Mouse (Mus musculus): ENCODE data around the gene Medag. TPM values are rescaled to one million over a fixed set of nuclear protein-coding genes. Genes with fewer than 3 reads are reported as not detected.
A peak's percentile ranks its signal among the peaks of the same experiment; 100 is the strongest.

The Medag gene
- polyA plus RNA-seq, 1 experiment from 2014 or later = 0.21 TPM

- Histone ChIP-seq H3K27ac (ENCODE audit: low read depth) (no peak overlapping the region), H3K4me2 (ENCODE audit: low read depth, low read length) (no peak overlapping the region), H3K27me3 (ENCODE audit: insufficient read depth, low read length) (no peaks in the 10 kb centered on the region), H3K9ac (replicated peaks) (no peak overlapping the region), H3K4me1 (ENCODE audit: insufficient read depth) (peaks cover 3% of the 10 kb centered on the region; the same call in 1 of the 2 replicates), H3K4me3 (ENCODE audit: low read depth, low read length) (no peak overlapping the region), H3K36me3 (replicated peaks; ENCODE audit: insufficient read depth, low read length) (no peaks in the 10 kb centered on the region), H3K9me3 (ENCODE audit: low read length) (no peaks in the 10 kb centered on the region)
- WGBS (ENCODE audit: insufficient replicate concordance) = 58% methylated on average over 12 of the region's 12 CpGs
- TF ChIP-seq CTCF (IDR thresholded peaks at IDR 0.05; ENCODE audit: low read depth) (no peak), EP300 (IDR thresholded peaks at IDR 0.05; ENCODE audit: low read depth) (no peak)
- no peak for DNase-seq
- no peak for ATAC-seq
Observed at GRCm38 (mm10) chr5:149368575-149369312, 42.8 kb upstream of the Medag start.

DNA sequence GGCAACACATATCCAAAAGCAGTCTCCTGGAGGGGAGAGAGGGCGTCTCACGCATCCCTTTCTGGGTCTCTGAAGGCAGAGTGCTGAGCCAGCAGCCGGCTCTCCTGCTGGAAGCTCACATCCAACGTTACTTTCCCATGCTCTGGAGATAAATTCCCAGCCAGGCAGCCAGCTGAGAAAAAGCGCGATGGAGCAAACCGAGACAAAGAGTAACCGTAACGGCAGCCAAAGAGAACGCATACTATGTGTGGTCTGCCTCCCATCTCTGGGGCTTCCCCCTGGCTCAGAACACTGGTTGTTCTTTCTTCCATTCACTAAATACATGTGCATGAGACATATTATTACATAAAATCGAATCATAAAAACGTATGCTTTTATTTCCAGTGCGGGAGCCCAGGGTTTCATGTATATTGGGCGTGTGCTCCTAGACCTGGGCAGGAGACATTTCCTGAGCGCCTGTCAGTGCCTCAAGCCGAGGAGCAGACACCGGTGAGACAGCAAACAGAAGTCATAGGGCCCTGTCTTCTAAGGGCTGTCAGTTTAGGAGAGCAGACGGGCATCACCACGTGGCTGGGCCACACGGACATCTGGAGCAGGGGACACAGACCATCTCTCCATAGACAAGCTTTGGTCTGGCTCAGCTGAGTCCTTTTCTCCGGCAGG is 42.0 kb upstream of the Medag start:
- H3K4me1 ChIP-seq (ENCODE audit: insufficient read depth) = peaks cover 3% of the 10 kb centered on the region; the same call in 1 of the 2 replicates
- ATAC-seq (no peak), DNase-seq (no peak)
- H3K36me3 ChIP-seq (replicated peaks; ENCODE audit: insufficient read depth, low read length) = no peaks in the 10 kb centered on the region
- no peak overlapping the region for H3K4me3 ChIP-seq (ENCODE audit: low read depth, low read length)
- no peak overlapping the region for H3K27ac ChIP-seq (ENCODE audit: low read depth)
- WGBS (ENCODE audit: insufficient replicate concordance) = 71% methylated on average over 21 of the region's 21 CpGs
- H3K9ac ChIP-seq (replicated peaks) = no peak overlapping the region
- H3K9me3 ChIP-seq (ENCODE audit: low read length) = no peaks in the 10 kb centered on the region
- TF ChIP-seq EP300 (IDR thresholded peaks at IDR 0.05; ENCODE audit: low read depth) (no peak), CTCF (IDR thresholded peaks at IDR 0.05; ENCODE audit: low read depth) (no peak)
- no peak overlapping the region for H3K4me2 ChIP-seq (ENCODE audit: low read depth, low read length)
- H3K27me3 ChIP-seq (ENCODE audit: insufficient read depth, low read length) = no peaks in the 10 kb centered on the region

DNA sequence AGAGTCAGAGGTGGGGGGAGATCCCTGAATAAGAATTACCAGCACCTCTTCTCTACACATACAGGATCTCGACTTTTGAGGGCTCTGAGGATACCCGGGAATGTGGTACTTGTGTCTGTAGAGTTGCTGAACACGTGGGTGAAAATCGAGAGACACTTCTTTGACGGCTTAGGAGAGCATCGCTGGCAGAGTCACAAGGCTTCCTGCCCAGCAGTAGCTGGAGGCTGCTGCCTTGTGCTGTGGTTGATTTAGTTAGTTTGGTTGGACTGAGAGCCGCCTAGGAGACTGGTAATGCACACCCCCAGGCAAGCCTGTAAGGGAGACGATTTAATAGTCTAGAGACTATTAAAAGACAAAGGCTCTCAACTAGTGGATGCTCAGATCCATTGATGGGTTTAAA is 39.5 kb upstream of the Medag start:
- WGBS (ENCODE audit: insufficient replicate concordance) = 67% methylated on average over 8 of the region's 8 CpGs
- Histone ChIP-seq H3K27me3 (ENCODE audit: insufficient read depth, low read length) (no peaks in the 10 kb centered on the region), H3K9me3 (ENCODE audit: low read length) (no peaks in the 10 kb centered on the region), H3K36me3 (replicated peaks; ENCODE audit: insufficient read depth, low read length) (no peaks in the 10 kb centered on the region), H3K4me1 (ENCODE audit: insufficient read depth) (peaks cover 3% of the 10 kb centered on the region; the same call in 1 of the 2 replicates), H3K27ac (ENCODE audit: low read depth) (no peak overlapping the region), H3K4me2 (ENCODE audit: low read depth, low read length) (no peak overlapping the region), H3K9ac (replicated peaks) (no peak overlapping the region), H3K4me3 (ENCODE audit: low read depth, low read length) (no peak overlapping the region)
- TF ChIP-seq EP300 (IDR thresholded peaks at IDR 0.05; ENCODE audit: low read depth) (no peak), CTCF (IDR thresholded peaks at IDR 0.05; ENCODE audit: low read depth) (no peak)
- no peak for DNase-seq
- ATAC-seq = no peak

DNA sequence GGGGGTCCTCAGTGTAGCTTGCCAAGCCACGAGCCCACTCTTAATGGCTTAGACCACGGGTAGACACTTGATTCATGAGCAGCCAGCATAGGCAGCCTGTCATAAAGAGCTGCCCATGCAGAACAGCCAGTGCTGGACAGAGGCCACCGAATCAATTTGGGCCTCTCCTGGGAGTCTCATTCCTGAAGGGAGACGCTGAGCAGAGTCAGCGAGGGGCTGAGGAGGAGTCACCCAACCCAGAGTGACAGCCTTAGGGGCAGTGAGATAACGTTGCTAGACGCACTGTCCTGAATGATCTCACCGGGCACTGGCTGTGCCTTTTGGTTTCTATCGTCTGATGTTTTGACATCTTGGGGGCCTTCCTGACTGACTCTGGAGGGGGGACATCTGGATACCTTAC is 38.3 kb upstream of the Medag start:
- no peak for TF ChIP-seq EP300 (IDR thresholded peaks at IDR 0.05; ENCODE audit: low read depth)
- no peak for TF ChIP-seq CTCF (IDR thresholded peaks at IDR 0.05; ENCODE audit: low read depth)
- 21% methylated on average over 9 of the region's 9 CpGs for WGBS (ENCODE audit: insufficient replicate concordance)
- no peak overlapping the region for H3K4me2 ChIP-seq (ENCODE audit: low read depth, low read length)
- DNase-seq = no peak
- H3K27me3 ChIP-seq (ENCODE audit: insufficient read depth, low read length) = no peaks in the 10 kb centered on the region
- no peaks in the 10 kb centered on the region for H3K9me3 ChIP-seq (ENCODE audit: low read length)
- no peak overlapping the region for H3K27ac ChIP-seq (ENCODE audit: low read depth)
- H3K9ac ChIP-seq (replicated peaks) = no peak overlapping the region
- ATAC-seq = no peak
- no peaks in the 10 kb centered on the region for H3K36me3 ChIP-seq (replicated peaks; ENCODE audit: insufficient read depth, low read length)
- no peak overlapping the region for H3K4me3 ChIP-seq (ENCODE audit: low read depth, low read length)
- no peaks in the 10 kb centered on the region for H3K4me1 ChIP-seq (ENCODE audit: insufficient read depth)

- 27% methylated on average over 7 of the region's 7 CpGs for WGBS (ENCODE audit: insufficient replicate concordance)
- no peak overlapping the region for H3K4me3 ChIP-seq (ENCODE audit: low read depth, low read length)
- no peak overlapping the region for H3K4me2 ChIP-seq (ENCODE audit: low read depth, low read length)
- peak; percentile 25 for DNase-seq
- H3K4me1 ChIP-seq (ENCODE audit: insufficient read depth) = no peaks in the 10 kb centered on the region
- TF ChIP-seq CTCF (IDR thresholded peaks at IDR 0.05; ENCODE audit: low read depth) (0 out of 2 replicates have a peak, but pooled peaks have one; percentile 6), EP300 (IDR thresholded peaks at IDR 0.05; ENCODE audit: low read depth) (no peak)
- H3K36me3 ChIP-seq (replicated peaks; ENCODE audit: insufficient read depth, low read length) = no peaks in the 10 kb centered on the region
- H3K9me3 ChIP-seq (ENCODE audit: low read length) = no peaks in the 10 kb centered on the region
- H3K9ac ChIP-seq (replicated peaks) = no peak overlapping the region
- H3K27me3 ChIP-seq (ENCODE audit: insufficient read depth, low read length) = no peaks in the 10 kb centered on the region
- ATAC-seq = peak; percentile 59
- H3K27ac ChIP-seq (ENCODE audit: low read depth) = no peak overlapping the region
Observed at GRCm38 (mm10) chr5:149374026-149374425, 37.5 kb upstream of the Medag start.

DNA sequence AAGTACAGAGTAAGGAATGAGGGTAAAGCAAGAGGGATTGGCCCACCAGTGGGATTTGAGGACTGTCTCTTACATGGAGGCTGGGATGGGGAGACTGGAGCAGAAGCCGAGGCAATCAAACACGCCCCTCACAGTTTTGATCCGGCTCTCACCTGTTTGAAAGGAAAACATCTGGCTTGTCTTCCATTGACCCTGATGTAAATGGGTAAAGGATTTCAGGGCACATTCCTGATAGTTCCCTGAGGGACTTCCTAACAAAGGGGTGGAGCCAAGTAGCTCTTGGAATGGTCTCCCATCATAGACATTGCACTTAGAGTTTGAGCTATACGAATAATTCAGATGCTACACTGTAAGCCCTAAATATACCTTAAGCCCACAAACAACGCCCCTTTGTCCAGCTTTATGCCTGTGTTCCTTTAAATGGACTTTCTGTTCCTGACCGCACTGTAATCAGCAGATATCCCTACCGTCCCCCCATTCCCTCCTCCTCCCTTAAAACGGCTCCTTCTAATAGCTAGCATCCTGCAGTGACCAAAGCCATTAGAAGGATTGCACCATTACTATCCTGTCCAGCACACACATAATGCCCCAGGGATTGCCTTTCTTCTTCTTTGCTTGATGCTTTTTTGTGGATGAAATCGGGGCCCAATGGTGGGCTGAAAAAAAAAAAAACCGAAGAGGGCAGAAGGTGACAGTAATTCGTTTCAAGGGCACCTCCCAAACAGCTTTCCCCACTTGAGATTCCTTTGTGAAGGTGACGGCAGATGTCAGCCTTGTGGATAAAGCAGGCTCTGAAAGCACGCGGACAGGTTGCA is 36.3 kb upstream of the Medag start:
- DNase-seq = no peak
- H3K4me3 ChIP-seq (ENCODE audit: low read depth, low read length) = no peak overlapping the region
- no peaks in the 10 kb centered on the region for H3K27me3 ChIP-seq (ENCODE audit: insufficient read depth, low read length)
- H3K27ac ChIP-seq (ENCODE audit: low read depth) = no peak overlapping the region
- ATAC-seq = no peak
- 53% methylated on average over 14 of the region's 14 CpGs for WGBS (ENCODE audit: insufficient replicate concordance)
- no peaks in the 10 kb centered on the region for H3K4me1 ChIP-seq (ENCODE audit: insufficient read depth)
- H3K9me3 ChIP-seq (ENCODE audit: low read length) = no peaks in the 10 kb centered on the region
- no peak overlapping the region for H3K4me2 ChIP-seq (ENCODE audit: low read depth, low read length)
- no peak overlapping the region for H3K9ac ChIP-seq (replicated peaks)
- TF ChIP-seq EP300 (IDR thresholded peaks at IDR 0.05; ENCODE audit: low read depth) (no peak), CTCF (IDR thresholded peaks at IDR 0.05; ENCODE audit: low read depth) (no peak)
- no peaks in the 10 kb centered on the region for H3K36me3 ChIP-seq (replicated peaks; ENCODE audit: insufficient read depth, low read length)

Data from liver, postnatal 0 days (tissue).